Mouse (Mus musculus) bone marrow macrophage, adult 2 months (primary cell): ENCODE results near the gene Ube2e2. TPM values are rescaled to one million over a fixed set of nuclear protein-coding genes. Genes with fewer than 3 reads are reported as not detected.

Source experiments
- H3K27ac ChIP-seq: 2 replicates; pipeline ENCODE4 v1.5.1; 2012; ENCODE audit warnings: low read depth, low read length; ENCODE audit not compliant: insufficient read depth
- H3K4me1 ChIP-seq: 2 replicates; pipeline ENCODE4 v1.6.1; 2012; ENCODE audit warnings: low read length; ENCODE audit not compliant: control insufficient read depth, insufficient read depth
- H3K4me3 ChIP-seq: 2 replicates; pipeline ENCODE4 v1.5.1; 2012; ENCODE audit warnings: mild to moderate bottlenecking, low read length, moderate library complexity; ENCODE audit not compliant: insufficient read depth
- CTCF ChIP-seq: IDR thresholded peaks from 2 replicates; pipeline ENCODE4 v1.5.1; 2012; ENCODE audit warnings: low read depth, mild to moderate bottlenecking, low read length, moderate library complexity
- POLR2A ChIP-seq: IDR thresholded peaks from 2 replicates; pipeline ENCODE4 v1.6.1; 2012; ENCODE audit warnings: mild to moderate bottlenecking, low read depth, low read length, borderline replicate concordance
- polyA plus RNA-seq: library from polyadenylated mRNA; stranded (reverse); fragments of >200 nt; gene quantifications from 2 replicates; pipeline ENCODE4 v1.2.4, GENCODE M21; 2012; ENCODE audit not compliant: missing spikeins, insufficient read depth, insufficient read length

Gene Ube2e2
- polyA plus RNA-seq, 1 experiment, result 12.8 TPM

- TF ChIP-seq POLR2A (no peak), CTCF (no peak)
- Histone ChIP-seq H3K4me1 (peaks cover 13% of the 10 kb centered on the region), H3K4me3 (no peak overlapping the region), H3K27ac (peak overlapping the region; percentile 20; the same call in 1 of the 2 replicates)
Measured at GRCm38 (mm10) chr14:18638753-18639456, 255.2 kb downstream of the Ube2e2 start.

- no peak for TF ChIP-seq POLR2A
- no peak for TF ChIP-seq CTCF
- Histone ChIP-seq H3K27ac (no peak overlapping the region), H3K4me1 (peaks cover 13% of the 10 kb centered on the region), H3K4me3 (no peak overlapping the region)
Measured at GRCm38 (mm10) chr14:18637739-18638138, 256.3 kb downstream of the Ube2e2 start.

- Histone ChIP-seq H3K27ac (no peak overlapping the region), H3K4me1 (no peaks in the 10 kb centered on the region), H3K4me3 (no peak overlapping the region)
- no peak for TF ChIP-seq POLR2A
- no peak for TF ChIP-seq CTCF
Measured at GRCm38 (mm10) chr14:18628170-18628569, 265.9 kb downstream of the Ube2e2 start.

GRCm38 (mm10) chr14:18618603-18619002 is 275.5 kb downstream of the Ube2e2 start:
- Histone ChIP-seq H3K27ac (no peak overlapping the region), H3K4me3 (no peak overlapping the region), H3K4me1 (peaks cover 9% of the 10 kb centered on the region)
- no peak for TF ChIP-seq POLR2A
- no peak for TF ChIP-seq CTCF

- H3K27ac ChIP-seq, result no peak overlapping the region
Measured at GRCm38 (mm10) chr14:18601927-18602326, 292.1 kb downstream of the Ube2e2 start.

GRCm38 (mm10) chr14:18586239-18587034 is 307.6 kb downstream of the Ube2e2 start:
- Histone ChIP-seq H3K4me3 (no peak overlapping the region), H3K27ac (no peak overlapping the region), H3K4me1 (peaks cover 6% of the 10 kb centered on the region)
- TF ChIP-seq CTCF, result no peak
- no peak for TF ChIP-seq POLR2A

More at GRCm38 (mm10) chr14:18601927-18602326, 292.1 kb downstream of the Ube2e2 start:
- TF ChIP-seq POLR2A (no peak), CTCF (no peak)
- Histone ChIP-seq H3K4me1 (peaks cover 9% of the 10 kb centered on the region), H3K4me3 (no peak overlapping the region)

GRCm38 (mm10) chr14:18581735-18582134 is 312.3 kb downstream of the Ube2e2 start:
- peaks cover 6% of the 10 kb centered on the region for H3K4me1 ChIP-seq
- no peak overlapping the region for H3K4me3 ChIP-seq
- H3K27ac ChIP-seq, result no peak overlapping the region
- TF ChIP-seq CTCF, result no peak
- no peak for TF ChIP-seq POLR2A

GRCm38 (mm10) chr14:18574756-18575155 is 319.3 kb downstream of the Ube2e2 start:
- TF ChIP-seq POLR2A, result no peak
- no peak for TF ChIP-seq CTCF
- H3K4me1 ChIP-seq, result peaks cover 4% of the 10 kb centered on the region; the same call in 1 of the 2 replicates
- no peak overlapping the region for H3K4me3 ChIP-seq
- H3K27ac ChIP-seq, result no peak overlapping the region

- Histone ChIP-seq H3K4me3 (no peak overlapping the region), H3K27ac (no peak overlapping the region), H3K4me1 (peaks cover 4% of the 10 kb centered on the region; the same call in 1 of the 2 replicates)
- TF ChIP-seq CTCF, result no peak
- no peak for TF ChIP-seq POLR2A
Measured at GRCm38 (mm10) chr14:18574130-18574721, 319.8 kb downstream of the Ube2e2 start.
